Mouse (Mus musculus): ENCODE data around the gene Hipk2. TPM values are rescaled to one million over a fixed set of nuclear protein-coding genes. Genes with fewer than 3 reads are reported as not detected.

Gene Hipk2
- polyA plus RNA-seq (2015; fragmentation: Nextera tagmentation; extraction: Ambion mirVana): 12.0 and 15.4 TPM in 2 replicates

DNA sequence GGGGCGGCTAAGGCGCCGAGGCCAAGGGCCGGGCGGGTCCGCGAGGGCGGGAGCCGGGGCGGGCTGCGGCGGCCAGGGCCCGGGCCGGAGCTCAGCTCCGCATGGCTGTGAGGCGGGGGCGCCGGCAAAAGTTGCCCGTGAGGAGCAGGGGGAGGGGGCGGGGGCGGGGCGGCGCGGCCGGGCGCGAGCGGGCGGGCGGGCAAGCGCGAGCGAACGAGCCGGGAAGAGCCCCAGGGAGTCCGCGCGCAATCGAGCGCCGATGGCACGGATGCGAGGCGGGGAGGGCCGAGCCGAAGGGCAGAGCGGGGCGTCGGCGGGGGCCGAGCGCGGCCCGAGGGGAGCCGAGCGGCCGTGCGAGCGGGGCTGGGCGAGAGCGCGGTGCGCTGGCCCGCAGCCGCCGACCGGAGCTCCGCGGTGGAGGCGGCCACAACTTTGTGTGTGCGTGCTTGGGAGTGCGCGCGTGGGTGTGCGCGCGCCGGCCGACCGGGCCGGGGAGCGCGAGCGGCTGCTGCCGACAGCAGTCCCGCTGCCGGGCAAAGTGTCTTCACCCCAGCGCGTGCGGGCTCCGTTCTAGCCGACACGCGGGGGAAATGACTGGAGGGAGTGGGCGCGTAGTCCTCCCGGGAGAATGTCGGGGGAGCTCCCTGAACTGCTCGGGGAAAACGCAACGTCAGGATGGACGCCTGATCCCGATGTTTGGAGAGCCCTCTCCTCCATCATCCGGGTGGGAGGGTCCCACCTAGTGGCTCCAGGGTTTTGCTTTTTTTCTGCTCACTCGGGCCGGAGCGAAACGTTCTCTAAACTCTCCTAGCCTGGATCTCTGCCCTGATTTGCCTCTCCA, at the start of gene Hipk2:
Gene Hipk2, minus strand, starts transcription at position 95 of the 841 bp plus-strand sequence.
- peak within 1 kb of the TSS; percentile 77 for H3K4me2 ChIP-seq (replicated peaks; ENCODE audit: low read depth)
- peak within 1 kb of the TSS; percentile 98 for H3K4me3 ChIP-seq (ENCODE audit: low read depth, low read length)
- WGBS: 1% methylated on average over 95 of the region's 108 CpGs
- peak; percentile 49 for TF ChIP-seq CTCF (IDR thresholded peaks at IDR 0.05; ENCODE audit: low read depth)
- H3K9ac ChIP-seq (ENCODE audit: low read depth, low read length): peak within 1 kb of the TSS; percentile 99
- no peaks in the 10 kb centered on the region for H3K4me1 ChIP-seq (replicated peaks; ENCODE audit: control insufficient read depth, insufficient read depth, low read length)
- no peaks in the 10 kb centered on the region; the same call in 1 of the 2 replicates for H3K36me3 ChIP-seq (ENCODE audit: control insufficient read depth, insufficient read depth)
- no peaks in the 10 kb centered on the region for H3K9me3 ChIP-seq (ENCODE audit: control insufficient read depth)
- no peaks in the 10 kb centered on the region for H3K27me3 ChIP-seq (replicated peaks; ENCODE audit: control insufficient read depth, insufficient read depth, low read length)
- H3K27ac ChIP-seq (ENCODE audit: low read depth, low read length): peak within 1 kb of the TSS; percentile 97
- ATAC-seq: peak; percentile 94

DNA sequence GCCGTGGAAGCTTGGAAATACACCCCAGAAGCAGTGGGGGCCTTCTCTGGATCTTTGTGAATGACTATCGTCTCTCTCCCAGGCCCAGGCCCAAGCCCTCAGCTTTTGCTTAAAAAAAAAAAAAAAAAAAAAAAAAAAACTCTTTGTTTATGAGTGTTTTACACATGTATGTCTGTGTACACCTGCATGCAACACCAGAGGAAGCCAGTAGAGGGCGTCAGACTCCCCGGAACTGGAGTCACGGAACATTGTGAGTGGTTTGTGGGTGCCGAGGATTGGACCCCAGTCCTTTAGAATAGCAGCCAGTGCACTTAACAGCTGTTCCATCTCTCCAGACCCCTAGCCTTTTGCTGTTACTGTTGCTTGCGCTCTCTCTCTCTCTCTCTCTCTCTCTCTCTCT, 49.8 kb upstream of the Hipk2 start:
- Histone ChIP-seq H3K9ac (ENCODE audit: low read depth, low read length) (no peak overlapping the region), H3K4me2 (replicated peaks; ENCODE audit: low read depth) (peak overlapping the region; percentile 37), H3K36me3 (ENCODE audit: control insufficient read depth, insufficient read depth) (no peaks in the 10 kb centered on the region), H3K9me3 (ENCODE audit: control insufficient read depth) (no peaks in the 10 kb centered on the region), H3K27me3 (replicated peaks; ENCODE audit: control insufficient read depth, insufficient read depth, low read length) (no peaks in the 10 kb centered on the region), H3K4me3 (ENCODE audit: low read depth, low read length) (no peak overlapping the region), H3K27ac (ENCODE audit: low read depth, low read length) (no peak overlapping the region), H3K4me1 (replicated peaks; ENCODE audit: control insufficient read depth, insufficient read depth, low read length) (peaks cover 6% of the 10 kb centered on the region; the same call in 1 of the 2 replicates)
- no peak for ATAC-seq
- WGBS: 64% methylated on average over 7 of the region's 7 CpGs
- TF ChIP-seq CTCF (IDR thresholded peaks at IDR 0.05; ENCODE audit: low read depth): peak; percentile 56

DNA sequence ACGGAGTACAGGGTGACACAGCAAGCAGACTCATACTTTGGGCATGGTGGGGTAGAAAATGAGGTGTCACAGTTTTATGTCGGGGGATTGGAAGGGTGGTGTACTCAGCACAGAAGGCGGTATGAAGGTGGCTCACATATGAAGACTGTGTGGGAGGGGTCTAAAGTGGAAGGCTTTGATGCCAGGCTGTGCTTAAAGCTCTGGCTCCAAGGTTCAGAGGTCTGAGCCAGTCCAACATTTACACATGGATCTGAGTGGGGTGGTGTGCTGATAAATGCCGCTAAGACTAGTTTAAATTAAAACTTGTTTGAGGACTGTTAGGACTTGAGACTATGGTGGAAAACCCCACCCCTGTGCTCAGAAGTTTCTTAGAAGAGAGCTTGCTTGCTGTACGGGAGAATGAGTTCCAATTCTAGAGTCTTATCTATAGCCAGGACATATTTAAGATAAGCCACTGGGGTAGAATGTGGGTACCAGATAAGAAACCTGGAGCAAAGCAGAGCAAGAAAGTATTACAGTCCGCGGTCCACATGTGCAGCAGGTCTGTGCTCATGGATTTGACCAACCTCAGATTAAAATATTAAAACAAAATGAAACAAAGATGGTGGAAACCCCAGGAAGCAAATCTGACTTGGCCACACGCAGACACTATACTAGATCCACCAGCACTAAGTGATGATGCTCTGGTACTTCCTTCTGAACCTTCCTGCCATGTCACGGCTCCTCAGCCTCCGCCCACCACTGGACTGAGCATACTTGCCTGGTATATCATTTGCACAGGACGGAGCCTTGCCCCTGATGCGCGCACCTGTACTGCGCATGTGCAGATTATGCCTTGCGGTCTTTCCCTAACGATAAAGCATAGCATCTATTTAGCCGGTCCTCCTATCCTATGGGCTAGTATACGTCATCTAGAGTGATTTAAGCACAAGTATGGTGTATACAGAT, 48.2 kb upstream of the Hipk2 start:
- Histone ChIP-seq H3K9me3 (ENCODE audit: control insufficient read depth) (no peaks in the 10 kb centered on the region), H3K36me3 (ENCODE audit: control insufficient read depth, insufficient read depth) (no peaks in the 10 kb centered on the region), H3K27ac (ENCODE audit: low read depth, low read length) (no peak overlapping the region), H3K4me3 (ENCODE audit: low read depth, low read length) (no peak overlapping the region), H3K27me3 (replicated peaks; ENCODE audit: control insufficient read depth, insufficient read depth, low read length) (no peaks in the 10 kb centered on the region), H3K9ac (ENCODE audit: low read depth, low read length) (no peak overlapping the region), H3K4me1 (replicated peaks; ENCODE audit: control insufficient read depth, insufficient read depth, low read length) (peaks cover 13% of the 10 kb centered on the region), H3K4me2 (replicated peaks; ENCODE audit: low read depth) (peak overlapping the region; percentile 37; the same call in 1 of the 2 replicates)
- no peak for TF ChIP-seq CTCF (IDR thresholded peaks at IDR 0.05; ENCODE audit: low read depth)
- ATAC-seq: peak; percentile 23
- WGBS: 58% methylated on average over 18 of the region's 18 CpGs

DNA sequence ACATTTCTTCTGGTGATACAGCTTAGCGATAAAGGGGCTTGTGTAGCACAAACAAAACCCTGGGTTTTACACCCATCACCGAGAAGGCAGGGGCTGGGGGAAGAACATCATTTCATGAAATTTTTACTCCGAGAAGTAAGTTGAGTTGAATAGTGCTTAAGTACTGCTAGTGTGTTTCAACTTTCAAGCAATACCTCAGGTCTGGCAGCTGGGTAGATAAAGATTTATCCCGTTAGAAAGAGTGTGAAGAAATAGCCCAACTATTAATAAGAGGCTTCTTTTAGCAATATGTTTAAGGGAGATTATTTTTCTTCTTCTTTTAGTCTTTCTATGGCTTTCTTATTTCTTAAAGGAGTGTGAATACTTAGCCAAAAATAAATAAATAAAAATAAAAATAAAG, 47.5 kb upstream of the Hipk2 start:
- no peak overlapping the region for H3K4me3 ChIP-seq (ENCODE audit: low read depth, low read length)
- no peak overlapping the region for H3K27ac ChIP-seq (ENCODE audit: low read depth, low read length)
- H3K27me3 ChIP-seq (replicated peaks; ENCODE audit: control insufficient read depth, insufficient read depth, low read length): no peaks in the 10 kb centered on the region
- H3K4me2 ChIP-seq (replicated peaks; ENCODE audit: low read depth): no peak overlapping the region
- H3K36me3 ChIP-seq (ENCODE audit: control insufficient read depth, insufficient read depth): no peaks in the 10 kb centered on the region
- H3K9ac ChIP-seq (ENCODE audit: low read depth, low read length): no peak overlapping the region
- ATAC-seq: no peak
- no peaks in the 10 kb centered on the region for H3K9me3 ChIP-seq (ENCODE audit: control insufficient read depth)
- WGBS: 69% methylated on average over 4 of the region's 4 CpGs
- peaks cover 13% of the 10 kb centered on the region for H3K4me1 ChIP-seq (replicated peaks; ENCODE audit: control insufficient read depth, insufficient read depth, low read length)
- no peak for TF ChIP-seq CTCF (IDR thresholded peaks at IDR 0.05; ENCODE audit: low read depth)

DNA sequence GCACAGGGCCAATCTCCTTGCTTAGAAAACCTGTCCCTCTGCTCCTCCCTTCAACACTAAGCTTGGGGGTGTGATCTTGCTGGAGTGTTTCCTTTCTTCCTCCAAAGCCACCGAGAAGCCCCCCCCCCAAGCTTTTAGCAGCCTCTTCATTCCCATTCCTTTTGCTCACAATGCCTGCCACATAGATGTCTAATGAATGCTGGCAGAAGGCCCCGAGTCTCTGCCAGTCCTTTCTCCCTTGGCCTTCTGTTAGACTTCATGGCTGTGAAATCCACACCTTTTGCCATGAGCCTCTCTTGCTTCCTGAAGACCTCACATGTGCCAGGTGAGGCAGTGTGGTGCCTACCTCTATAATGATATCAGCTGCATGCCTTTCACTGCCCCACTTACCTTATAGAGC, 46.6 kb upstream of the Hipk2 start:
- ATAC-seq: no peak
- 66% methylated on average over 2 of the region's 2 CpGs for WGBS
- Histone ChIP-seq H3K36me3 (ENCODE audit: control insufficient read depth, insufficient read depth) (no peaks in the 10 kb centered on the region), H3K4me3 (ENCODE audit: low read depth, low read length) (no peak overlapping the region), H3K4me2 (replicated peaks; ENCODE audit: low read depth) (no peak overlapping the region), H3K4me1 (replicated peaks; ENCODE audit: control insufficient read depth, insufficient read depth, low read length) (peaks cover 13% of the 10 kb centered on the region), H3K9me3 (ENCODE audit: control insufficient read depth) (no peaks in the 10 kb centered on the region), H3K27me3 (replicated peaks; ENCODE audit: control insufficient read depth, insufficient read depth, low read length) (no peaks in the 10 kb centered on the region), H3K27ac (ENCODE audit: low read depth, low read length) (no peak overlapping the region), H3K9ac (ENCODE audit: low read depth, low read length) (no peak overlapping the region)
- TF ChIP-seq CTCF (IDR thresholded peaks at IDR 0.05; ENCODE audit: low read depth): no peak

DNA sequence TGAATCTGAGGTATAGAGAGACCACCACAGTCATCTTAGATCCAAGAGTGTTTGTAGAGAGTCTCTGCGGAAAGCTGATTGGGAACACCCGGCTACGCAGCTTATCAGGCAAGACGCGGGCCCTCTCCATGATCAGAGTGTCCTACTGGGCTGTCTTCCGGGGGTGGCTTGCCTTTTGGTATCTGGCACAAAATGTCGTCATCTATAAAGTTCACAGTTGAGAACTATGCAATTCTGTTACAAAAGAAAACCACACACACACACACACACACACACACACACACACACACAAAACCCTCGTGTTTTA, 45.8 kb upstream of the Hipk2 start:
- Histone ChIP-seq H3K27me3 (replicated peaks; ENCODE audit: control insufficient read depth, insufficient read depth, low read length) (no peaks in the 10 kb centered on the region), H3K4me1 (replicated peaks; ENCODE audit: control insufficient read depth, insufficient read depth, low read length) (peaks cover 13% of the 10 kb centered on the region), H3K27ac (ENCODE audit: low read depth, low read length) (no peak overlapping the region; the same call in 1 of the 2 replicates), H3K36me3 (ENCODE audit: control insufficient read depth, insufficient read depth) (no peaks in the 10 kb centered on the region), H3K9me3 (ENCODE audit: control insufficient read depth) (no peaks in the 10 kb centered on the region), H3K4me2 (replicated peaks; ENCODE audit: low read depth) (peak overlapping the region; percentile 50), H3K4me3 (ENCODE audit: low read depth, low read length) (no peak overlapping the region), H3K9ac (ENCODE audit: low read depth, low read length) (no peak overlapping the region)
- no peak for TF ChIP-seq CTCF (IDR thresholded peaks at IDR 0.05; ENCODE audit: low read depth)
- ATAC-seq: no peak
- WGBS: 69% methylated on average over 8 of the region's 8 CpGs

Data from intestine, postnatal 0 days (tissue).